Mouse (Mus musculus): Measurements from ENCODE around the gene Slc12a4. TPM values are rescaled to one million over a fixed set of nuclear protein-coding genes. Genes with fewer than 3 reads are reported as not detected.

Gene Slc12a4
- polyA plus RNA-seq, 1 experiment from 2014 or later, result 42.8 TPM

- DNase-seq (ENCODE audit: low spot score) (no peak), ATAC-seq (ENCODE audit: low read depth) (no peak)
- Histone ChIP-seq H3K4me3 (ENCODE audit: low read depth, low read length) (no peak overlapping the region), H3K4me2 (ENCODE audit: low read depth, low read length) (no peak overlapping the region), H3K9me3 (ENCODE audit: control insufficient read depth, low read length) (no peaks in the 10 kb centered on the region), H3K9ac (ENCODE audit: low read depth, low read length) (no peak overlapping the region), H3K27ac (replicated peaks; ENCODE audit: low read depth, low read length) (no peak overlapping the region), H3K4me1 (ENCODE audit: control insufficient read depth, insufficient read depth, low read length) (peaks cover 6% of the 10 kb centered on the region), H3K27me3 (replicated peaks; ENCODE audit: control insufficient read depth, insufficient read depth, low read length) (no peaks in the 10 kb centered on the region), H3K36me3 (ENCODE audit: control insufficient read depth, insufficient read depth, low read length) (peaks cover 10% of the 10 kb centered on the region; the same call in 1 of the 2 replicates)
- 77% methylated on average over 9 of the region's 9 CpGs for WGBS
Observed at GRCm38 (mm10) chr8:105897801-105898480, 68.0 kb downstream of the Slc12a4 start.

Small RNAs within 50 kb of the gene (microRNA-seq; reads per million reads assigned to microRNA genes)
- not detected for gene Mir7074 (ENCODE audit: borderline number of aligned reads)

Other genes starting within 250 kb of the Slc12a4 start
- 14.7 and 15.1 TPM in 2 replicates for gene Gfod2, start 207.4 kb downstream of the Slc12a4 start, polyA plus RNA-seq (2014; fragmentation: Nextera tagmentation; extraction: Ambion mirVana)
- gene Ranbp10, start 138.7 kb downstream of the Slc12a4 start, polyA plus RNA-seq (2014; fragmentation: Nextera tagmentation; extraction: Ambion mirVana), result 10.8 and 11.2 TPM in 2 replicates
- gene Tsnaxip1, start 138.4 kb downstream of the Slc12a4 start, polyA plus RNA-seq (2014; fragmentation: Nextera tagmentation; extraction: Ambion mirVana), result 0.52 and 3.4 TPM in 2 replicates
- gene Cenpt, start 112.8 kb downstream of the Slc12a4 start, polyA plus RNA-seq (2014; fragmentation: Nextera tagmentation; extraction: Ambion mirVana), result 35.0 and 35.8 TPM in 2 replicates
- gene Thap11, start 111.0 kb downstream of the Slc12a4 start, polyA plus RNA-seq (2014; fragmentation: Nextera tagmentation; extraction: Ambion mirVana), result 59.6 and 61.8 TPM in 2 replicates
- 223 and 258 TPM in 2 replicates for gene Nutf2, start 105.5 kb downstream of the Slc12a4 start, polyA plus RNA-seq (2014; fragmentation: Nextera tagmentation; extraction: Ambion mirVana)
- gene Edc4, start 85.2 kb downstream of the Slc12a4 start, polyA plus RNA-seq (2014; fragmentation: Nextera tagmentation; extraction: Ambion mirVana), result 35.8 and 42.0 TPM in 2 replicates
- 0.62 and 0.71 TPM in 2 replicates for gene Nrn1l, start 72.5 kb downstream of the Slc12a4 start, polyA plus RNA-seq (2014; fragmentation: Nextera tagmentation; extraction: Ambion mirVana)
- 26.1 and 34.0 TPM in 2 replicates for gene Pskh1, start 65.7 kb downstream of the Slc12a4 start, polyA plus RNA-seq (2014; fragmentation: Nextera tagmentation; extraction: Ambion mirVana)
- gene Ctrl, start 32.2 kb downstream of the Slc12a4 start, polyA plus RNA-seq (2014; fragmentation: Nextera tagmentation; extraction: Ambion mirVana), result 0.57 and 1.1 TPM in 2 replicates
- 35.9 and 37.3 TPM in 2 replicates for gene Psmb10, start 27.7 kb downstream of the Slc12a4 start, polyA plus RNA-seq (2014; fragmentation: Nextera tagmentation; extraction: Ambion mirVana)
- 1.7 and 1.8 TPM in 2 replicates for gene Lcat, start 22.7 kb downstream of the Slc12a4 start, polyA plus RNA-seq (2014; fragmentation: Nextera tagmentation; extraction: Ambion mirVana)
- not detected in 2 replicates for gene Dpep3, start 13.3 kb upstream of the Slc12a4 start, polyA plus RNA-seq (2014; fragmentation: Nextera tagmentation; extraction: Ambion mirVana)
- 16.0 and 20.2 TPM in 2 replicates for gene Dus2, start 25.2 kb upstream of the Slc12a4 start, polyA plus RNA-seq (2014; fragmentation: Nextera tagmentation; extraction: Ambion mirVana)
- not detected in 2 replicates for gene Dpep2nb, start 39.9 kb upstream of the Slc12a4 start, polyA plus RNA-seq (2014; fragmentation: Nextera tagmentation; extraction: Ambion mirVana)
- 14.7 and 15.8 TPM in 2 replicates for gene Ddx28, start 45.8 kb upstream of the Slc12a4 start, polyA plus RNA-seq (2014; fragmentation: Nextera tagmentation; extraction: Ambion mirVana)
- 7.2 and 7.3 TPM in 2 replicates for gene Nfatc3, start 92.7 kb upstream of the Slc12a4 start, polyA plus RNA-seq (2014; fragmentation: Nextera tagmentation; extraction: Ambion mirVana)
- 14.9 and 20.0 TPM in 2 replicates for gene Esrp2, start 170.9 kb upstream of the Slc12a4 start, polyA plus RNA-seq (2014; fragmentation: Nextera tagmentation; extraction: Ambion mirVana)
- 6.8 and 7.2 TPM in 2 replicates for gene Pla2g15, start 184.3 kb upstream of the Slc12a4 start, polyA plus RNA-seq (2014; fragmentation: Nextera tagmentation; extraction: Ambion mirVana)
- 46.9 and 51.6 TPM in 2 replicates for gene Slc7a6, start 202.8 kb upstream of the Slc12a4 start, polyA plus RNA-seq (2014; fragmentation: Nextera tagmentation; extraction: Ambion mirVana)
- gene Slc7a6os, start 244.8 kb upstream of the Slc12a4 start, polyA plus RNA-seq (2014; fragmentation: Nextera tagmentation; extraction: Ambion mirVana), result 29.4 and 31.5 TPM in 2 replicates
- 38.7 and 47.6 TPM in 2 replicates for gene Prmt7, start 244.8 kb upstream of the Slc12a4 start, polyA plus RNA-seq (2014; fragmentation: Nextera tagmentation; extraction: Ambion mirVana)

Measured in embryonic facial prominence, embryonic 14.5 days (tissue).